Mouse (Mus musculus) heart, embryonic 11.5 days (tissue): Measurements from ENCODE around the gene Zfand3. TPM values are rescaled to one million over a fixed set of nuclear protein-coding genes. Genes with fewer than 3 reads are reported as not detected.

ENCODE experiments used
- ATAC-seq: fragments of 200-750 bp; cut with Nextera tagmentation; replicated peaks from 2 replicates; pipeline ENCODE4 v1.8.0; 2017; ENCODE audit warnings: moderate library complexity; ENCODE audit not compliant: insufficient number of reproducible peaks, low FRiP score, low TSS enrichment
- H3K27ac ChIP-seq: fragments of 300-500 bp; sonication (generic); 2 replicates; pipeline ENCODE4 v1.5.1; 2014; ENCODE audit warnings: mild to moderate bottlenecking, low read depth, low read length
- H3K27me3 ChIP-seq: fragments of 300-500 bp; sonication (generic); 2 replicates; pipeline ENCODE4 v1.6.1; 2014; ENCODE audit warnings: mild to moderate bottlenecking, low read length, mixed read lengths; ENCODE audit not compliant: control insufficient read depth, insufficient read depth
- H3K36me3 ChIP-seq: fragments of 300-500 bp; sonication (generic); 2 replicates; pipeline ENCODE4 v1.6.1; 2014; ENCODE audit warnings: mild to moderate bottlenecking, low read length, moderate library complexity, mixed read lengths; ENCODE audit not compliant: control insufficient read depth, insufficient read depth
- H3K4me1 ChIP-seq: fragments of 300-500 bp; sonication (generic); 2 replicates; pipeline ENCODE4 v1.6.1; 2014; ENCODE audit warnings: low read length; ENCODE audit not compliant: control insufficient read depth, insufficient read depth
- H3K4me2 ChIP-seq: fragments of 300-500 bp; sonication (generic); 2 replicates; pipeline ENCODE4 v1.6.1; 2014; ENCODE audit warnings: mild to moderate bottlenecking, moderate library complexity
- H3K4me3 ChIP-seq: fragments of 300-500 bp; sonication (generic); 2 replicates; pipeline ENCODE4 v1.5.1; 2014; ENCODE audit warnings: low read depth, low read length
- H3K9ac ChIP-seq: fragments of 300-500 bp; sonication (generic); 2 replicates; pipeline ENCODE4 v1.6.1; 2014; ENCODE audit warnings: mild to moderate bottlenecking, low read depth, low read length, moderate library complexity
- H3K9me3 ChIP-seq: fragments of 300-500 bp; sonication (generic); replicated peaks from 2 replicates; pipeline ENCODE4 v1.6.1; 2016; ENCODE audit warnings: low read length; ENCODE audit not compliant: control insufficient read depth
- WGBS: fragments of 180-500 bp; shearing (Covaris S2); extraction: QIAGEN DNeasy Blood & Tissue Kit; methylation state at CpG from one replicate; pipeline ENCODE4 v1.1.7; 2014; ENCODE audit not compliant: insufficient replicate concordance; 5-methylcytosine and 5-hydroxymethylcytosine counted together
- polyA plus RNA-seq: library from polyadenylated mRNA; unstranded; fragments of >200 nt; fragmentation: Nextera tagmentation; extraction: Ambion mirVana; gene quantifications from 2 replicates; pipeline ENCODE4 v1.2.1, GENCODE M21; 2014

Gene Zfand3
- polyA plus RNA-seq, 1 experiment from 2014 or later: 51.4 TPM

- WGBS: 85% methylated on average over 7 of the region's 7 CpGs
- H3K27me3 ChIP-seq: no peaks in the 10 kb centered on the region
- no peak for ATAC-seq
Measured at GRCm38 (mm10) chr17:30129220-30129619, 124.7 kb downstream of the Zfand3 start.

GRCm38 (mm10) chr17:30130326-30130725 is 125.8 kb downstream of the Zfand3 start:
- H3K27ac ChIP-seq: no peak overlapping the region
- H3K4me3 ChIP-seq: no peak overlapping the region
- H3K27me3 ChIP-seq: no peaks in the 10 kb centered on the region
- H3K9ac ChIP-seq: no peak overlapping the region
- ATAC-seq: no peak
- H3K4me2 ChIP-seq: no peak overlapping the region
- WGBS: 92% methylated on average over 4 of the region's 4 CpGs
- H3K9me3 ChIP-seq: no peaks in the 10 kb centered on the region
- peaks cover 10% of the 10 kb centered on the region for H3K4me1 ChIP-seq
- H3K36me3 ChIP-seq: no peaks in the 10 kb centered on the region

More at GRCm38 (mm10) chr17:30129220-30129619, 124.7 kb downstream of the Zfand3 start:
- H3K9me3 ChIP-seq: no peaks in the 10 kb centered on the region
- H3K9ac ChIP-seq: no peak overlapping the region
- H3K4me3 ChIP-seq: no peak overlapping the region
- H3K4me1 ChIP-seq: peaks cover 7% of the 10 kb centered on the region
- no peak overlapping the region for H3K4me2 ChIP-seq
- H3K27ac ChIP-seq: no peak overlapping the region
- H3K36me3 ChIP-seq: no peaks in the 10 kb centered on the region

GRCm38 (mm10) chr17:30133641-30134040 is 129.1 kb downstream of the Zfand3 start:
- Histone ChIP-seq H3K27me3 (no peaks in the 10 kb centered on the region), H3K27ac (no peak overlapping the region), H3K36me3 (no peaks in the 10 kb centered on the region), H3K9ac (no peak overlapping the region), H3K4me1 (peaks cover 10% of the 10 kb centered on the region), H3K4me2 (no peak overlapping the region), H3K4me3 (no peak overlapping the region), H3K9me3 (no peaks in the 10 kb centered on the region)
- no peak for ATAC-seq
- 64% methylated on average over 12 of the region's 12 CpGs for WGBS

- 78% methylated on average over 10 of the region's 10 CpGs for WGBS
- no peak overlapping the region for H3K4me2 ChIP-seq
- H3K27ac ChIP-seq: no peak overlapping the region
- no peak overlapping the region for H3K4me3 ChIP-seq
- peaks cover 10% of the 10 kb centered on the region for H3K4me1 ChIP-seq
- no peak overlapping the region for H3K9ac ChIP-seq
- no peaks in the 10 kb centered on the region for H3K36me3 ChIP-seq
- ATAC-seq: no peak
- H3K9me3 ChIP-seq: no peaks in the 10 kb centered on the region
- H3K27me3 ChIP-seq: no peaks in the 10 kb centered on the region
Measured at GRCm38 (mm10) chr17:30134955-30135735, 130.6 kb downstream of the Zfand3 start.

GRCm38 (mm10) chr17:30135890-30136289 is 131.4 kb downstream of the Zfand3 start:
- H3K4me2 ChIP-seq: no peak overlapping the region
- H3K4me3 ChIP-seq: no peak overlapping the region
- H3K27me3 ChIP-seq: no peaks in the 10 kb centered on the region
- 91% methylated on average over 6 of the region's 6 CpGs for WGBS
- no peak for ATAC-seq
- no peaks in the 10 kb centered on the region for H3K36me3 ChIP-seq
- H3K4me1 ChIP-seq: peaks cover 9% of the 10 kb centered on the region
- H3K9me3 ChIP-seq: no peaks in the 10 kb centered on the region
- no peak overlapping the region for H3K9ac ChIP-seq
- no peak overlapping the region for H3K27ac ChIP-seq

GRCm38 (mm10) chr17:30136684-30137083 is 132.2 kb downstream of the Zfand3 start:
- Histone ChIP-seq H3K4me1 (peaks cover 8% of the 10 kb centered on the region), H3K36me3 (no peaks in the 10 kb centered on the region), H3K9ac (no peak overlapping the region), H3K4me2 (no peak overlapping the region), H3K4me3 (no peak overlapping the region), H3K27ac (no peak overlapping the region), H3K27me3 (no peaks in the 10 kb centered on the region), H3K9me3 (no peaks in the 10 kb centered on the region)
- WGBS: 80% methylated on average over 5 of the region's 5 CpGs
- ATAC-seq: no peak

GRCm38 (mm10) chr17:30137115-30137514 is 132.6 kb downstream of the Zfand3 start:
- Histone ChIP-seq H3K9ac (no peak overlapping the region), H3K4me3 (no peak overlapping the region), H3K27ac (no peak overlapping the region), H3K4me1 (peaks cover 8% of the 10 kb centered on the region), H3K36me3 (no peaks in the 10 kb centered on the region), H3K9me3 (no peaks in the 10 kb centered on the region), H3K4me2 (no peak overlapping the region), H3K27me3 (no peaks in the 10 kb centered on the region)
- no peak for ATAC-seq
- WGBS: 93% methylated on average over 4 of the region's 4 CpGs

GRCm38 (mm10) chr17:30144114-30144513 is 139.6 kb downstream of the Zfand3 start:
- Histone ChIP-seq H3K9me3 (no peaks in the 10 kb centered on the region), H3K4me1 (peaks cover 63% of the 10 kb centered on the region), H3K36me3 (no peaks in the 10 kb centered on the region), H3K27ac (no peak overlapping the region), H3K27me3 (no peaks in the 10 kb centered on the region), H3K9ac (no peak overlapping the region), H3K4me3 (no peak overlapping the region), H3K4me2 (no peak overlapping the region)
- ATAC-seq: no peak
- 31% methylated on average over 6 of the region's 6 CpGs for WGBS
